ENCODE assay signal across 14 mouse cellular contexts in the genomic region with DNA sequence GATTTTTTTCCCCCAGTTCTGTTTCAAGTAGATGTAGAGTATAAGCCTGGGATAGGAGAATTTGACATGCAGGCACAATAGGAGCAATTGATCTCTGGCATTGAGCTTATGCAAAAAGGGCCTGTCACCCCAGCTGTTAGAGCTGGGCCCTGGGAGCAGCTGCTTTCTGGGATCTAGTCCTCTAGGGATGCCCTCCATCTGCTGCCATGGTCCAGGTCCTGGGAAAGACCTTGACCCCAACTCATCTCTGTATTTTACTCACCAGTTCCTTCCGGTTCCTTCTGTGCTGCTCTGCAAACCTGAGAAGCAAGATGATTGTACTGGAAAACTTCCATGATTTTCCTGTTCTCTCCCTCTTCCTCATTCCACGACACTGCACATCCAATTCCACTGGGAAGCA.
DNase-seq lines count a peak whose midpoint lies in the region; ATAC-seq and TF ChIP-seq lines count a peak whose summit lies in the region.
"Had no signal": no experiment of that assay in that cellular context is flagged by ENCODE, and none has a peak within 500 bp of the region (broad histone marks: within the 10 kb centered on the region; RNA-seq: fewer than 3 reads in every experiment).

No protein-coding gene starts in this region.

- no peaks in the 10 kb centered on the region for H3K27me3 ChIP-seq in forebrain, embryonic 15.5 days
- no peaks in the 10 kb centered on the region for H3K27me3 ChIP-seq in midbrain, embryonic 13.5 days
- H3K27me3 ChIP-seq: liver, embryonic 15.5 days had no signal

- H3K4me2 ChIP-seq in forebrain, embryonic 15.5 days (replicated peaks): no peak overlapping the region
- no peak overlapping the region for H3K4me2 ChIP-seq in midbrain, embryonic 13.5 days (replicated peaks)
- H3K4me2 ChIP-seq: liver, embryonic 15.5 days had no signal

- no peak for ATAC-seq in forebrain, embryonic 15.5 days (replicated peaks)
- peak; percentile 79 for ATAC-seq in midbrain, embryonic 13.5 days
- ATAC-seq: CD4-positive, CD25-positive, alpha-beta regulatory T cell, adult 4 months; inflammation-experienced regulatory T-cells, adult 6 months had no signal

- no peak for TF ChIP-seq CTCF in layer of hippocampus, adult 2 months (conservative IDR thresholded peaks at IDR 0.05)

- DNase-seq in layer of hippocampus, adult 2 months (ENCODE audit: low spot score in 2 of 2): no peak
- no peak for DNase-seq in layer of hippocampus, adult 8-10 months (ENCODE audit: low spot score in 2 of 2)
- peak; percentile 58 for DNase-seq in retina, embryonic 14.5 days (ENCODE audit: low spot score)
- no peak for DNase-seq in urinary bladder, postnatal 36 days (ENCODE audit: low spot score in 2 of 2)
- no peak for DNase-seq in adrenal gland, postnatal 36 days
- no peak for DNase-seq in cerebellum, postnatal 25 days
- DNase-seq: adrenal gland, adult 2 months; gastrocnemius, postnatal 10 days; lung, postnatal 4 days had no signal

- H3K4me1 ChIP-seq in forebrain, embryonic 15.5 days: peaks cover 36% of the 10 kb centered on the region
- peaks cover 46% of the 10 kb centered on the region for H3K4me1 ChIP-seq in midbrain, embryonic 13.5 days (replicated peaks)

- no peak overlapping the region for H3K4me3 ChIP-seq in layer of hippocampus, adult 2 months
- no peak overlapping the region for H3K4me3 ChIP-seq in forebrain, embryonic 15.5 days
- no peak overlapping the region for H3K4me3 ChIP-seq in midbrain, embryonic 13.5 days (replicated peaks)
- H3K4me3 ChIP-seq: liver, embryonic 15.5 days had no signal

- peak overlapping the region; percentile 44; the same call in 1 of the 2 replicates for H3K27ac ChIP-seq in layer of hippocampus, adult 2 months
- peak overlapping the region; percentile 67 for H3K27ac ChIP-seq in forebrain, embryonic 15.5 days (replicated peaks)
- peak overlapping the region; percentile 79 for H3K27ac ChIP-seq in midbrain, embryonic 13.5 days
- H3K27ac ChIP-seq: liver, embryonic 15.5 days had no signal

- H3K9ac ChIP-seq in forebrain, embryonic 15.5 days (replicated peaks): no peak overlapping the region
- H3K9ac ChIP-seq in midbrain, embryonic 13.5 days (replicated peaks): no peak overlapping the region
- H3K9ac ChIP-seq: liver, embryonic 15.5 days had no signal

- WGBS in forebrain, embryonic 15.5 days: 52% methylated on average over 2 of the region's 2 CpGs
- 36% methylated on average over 2 of the region's 2 CpGs for WGBS in midbrain, embryonic 13.5 days

- no peaks in the 10 kb centered on the region for H3K9me3 ChIP-seq in forebrain, embryonic 15.5 days
- no peaks in the 10 kb centered on the region for H3K9me3 ChIP-seq in midbrain, embryonic 13.5 days
- H3K9me3 ChIP-seq: liver, embryonic 15.5 days had no signal

- no peaks in the 10 kb centered on the region for H3K36me3 ChIP-seq in forebrain, embryonic 15.5 days
- H3K36me3 ChIP-seq in midbrain, embryonic 13.5 days: no peaks in the 10 kb centered on the region
